Mouse (Mus musculus): Measurements from ENCODE around the gene Armh3. TPM values are rescaled to one million over a fixed set of nuclear protein-coding genes. Genes with fewer than 3 reads are reported as not detected.
"Not testable (repeated sequence)": the region's sequence is repeated elsewhere in the genome, so short reads cannot be mapped to it uniquely, and the experiment has no call there.

The Armh3 gene
- total RNA-seq, 2 experiments from 2014 or later = 16.7 to 17.2 TPM

DNA sequence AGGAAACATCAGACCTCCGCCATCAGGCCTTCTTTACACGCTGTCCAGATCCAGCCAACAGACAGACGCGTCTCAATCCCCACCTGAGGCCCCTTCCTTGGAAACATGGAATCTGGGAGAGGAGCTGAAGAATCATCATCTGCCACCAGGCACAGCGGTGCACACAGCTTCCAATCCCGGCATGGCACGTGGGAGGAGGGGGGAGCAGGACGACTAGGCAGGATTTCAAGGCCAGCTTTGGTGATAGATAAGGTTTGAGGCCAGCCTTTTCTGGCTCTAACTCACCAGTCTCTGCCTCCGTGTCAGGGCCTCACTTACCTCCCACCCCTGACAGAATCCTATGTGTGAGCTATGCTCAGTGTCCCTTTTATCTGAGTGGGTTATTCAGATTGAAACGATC is 162.8 kb downstream of the Armh3 start:
- DNase-seq = peak in 1 of 2 experiments; percentile 61
- intact Hi-C loops (cut with DNase I) = no loop called here

GRCm38 (mm10) chr19:45833665-45834064 is 164.6 kb downstream of the Armh3 start:
- DNase-seq = no peak
- intact Hi-C loops (cut with DNase I) = no loop called here

DNA sequence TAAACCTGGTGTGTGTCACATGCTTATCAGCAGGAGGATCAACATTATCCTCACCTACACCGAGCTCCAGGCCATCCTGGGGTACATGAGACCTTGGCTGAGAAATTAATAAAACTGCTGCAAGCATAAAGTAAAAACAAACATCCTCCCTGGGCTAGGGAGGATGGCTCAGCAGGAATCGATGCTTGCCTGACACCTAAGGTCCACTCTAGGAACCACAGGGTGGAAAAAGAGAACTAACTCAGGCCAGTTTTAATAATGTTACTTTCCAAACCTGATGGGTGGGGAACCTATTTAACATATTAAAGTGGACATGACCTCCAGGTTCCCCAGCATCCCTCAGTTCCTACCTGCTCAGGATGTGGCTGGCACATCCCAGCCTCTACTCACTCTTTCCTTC is 167.6 kb downstream of the Armh3 start:
- no peak for DNase-seq
- intact Hi-C loops (cut with DNase I) = loop anchor here (2.0 kb wide), 1 partner anchor 18 kb away; no protein-coding TSS in a partner anchor

- DNase-seq = no peak
- intact Hi-C loops (cut with DNase I) = loop anchor here (5.0 kb wide), 1 partner anchor 85 kb away; no protein-coding TSS in a partner anchor
Observed at GRCm38 (mm10) chr19:45827736-45828135, 170.6 kb downstream of the Armh3 start.

- intact Hi-C loops (cut with DNase I) = loop anchor here (5.0 kb wide), 1 partner anchor 85 kb away; no protein-coding TSS in a partner anchor
- no peak for DNase-seq
Observed at GRCm38 (mm10) chr19:45827125-45827524, 171.2 kb downstream of the Armh3 start.

GRCm38 (mm10) chr19:45826146-45826545 is 172.1 kb downstream of the Armh3 start:
- intact Hi-C loops (cut with DNase I) = loop anchor here (5.0 kb wide), 1 partner anchor 86 kb away; no protein-coding TSS in a partner anchor
- peak; percentile 45 to 64 for DNase-seq

DNA sequence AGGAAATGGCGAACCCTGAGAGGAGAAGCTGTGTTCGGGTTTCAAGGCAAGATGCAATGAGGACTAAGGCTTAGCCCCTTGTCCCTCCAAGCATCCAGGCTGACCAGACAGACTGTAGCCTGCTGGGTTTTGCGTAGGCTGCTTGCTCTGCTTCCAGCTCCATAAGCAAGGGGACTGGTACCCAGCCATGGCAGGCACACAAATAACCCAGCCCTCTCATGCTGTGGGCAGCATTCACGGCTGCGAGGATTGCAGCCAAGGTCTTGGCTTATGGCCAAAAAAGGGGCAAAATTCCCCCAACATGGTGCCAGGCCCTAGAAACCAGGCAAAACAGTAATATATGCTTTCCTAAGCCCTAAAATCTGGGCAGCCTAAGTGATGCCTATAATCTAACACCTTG is 176.5 kb downstream of the Armh3 start:
- DNase-seq = no peak
- intact Hi-C loops (cut with DNase I) = no loop called here

DNA sequence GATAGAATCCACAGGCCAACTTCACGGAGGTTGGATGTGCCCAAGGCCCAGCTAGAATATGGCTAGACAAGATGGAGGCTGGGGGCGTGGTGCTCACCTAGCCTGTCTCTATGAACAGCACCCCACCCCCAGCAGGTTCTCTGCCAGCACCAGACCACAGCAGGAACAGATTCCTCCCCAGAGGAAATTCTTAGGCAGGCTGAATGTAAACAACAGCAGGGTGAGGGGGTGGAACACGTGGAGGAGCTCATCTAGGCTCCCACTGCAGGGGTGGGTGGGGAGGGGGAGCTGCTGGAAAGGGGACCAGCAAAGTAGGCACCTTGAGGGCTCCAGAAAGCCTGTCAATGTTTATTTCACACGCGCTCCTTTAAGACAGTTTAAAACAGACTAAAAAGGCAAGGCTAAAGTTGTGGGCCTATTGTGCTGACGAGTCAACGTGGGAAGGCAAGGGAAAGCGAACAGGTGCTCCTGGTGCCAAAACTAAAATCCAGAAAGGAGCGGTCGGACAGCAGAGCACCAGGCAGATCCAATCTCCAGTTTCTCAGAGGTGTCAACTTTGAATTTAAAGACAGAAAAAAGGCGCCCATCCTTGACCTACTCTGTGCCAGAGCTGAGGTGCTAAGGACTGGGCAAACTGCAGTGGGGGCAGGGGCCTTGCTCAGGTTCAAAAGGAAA is 180.3 kb downstream of the Armh3 start:
- DNase-seq = no peak
- intact Hi-C loops (cut with DNase I) = no loop called here

- DNase-seq = no peak
- intact Hi-C loops (cut with DNase I) = no loop called here
Observed at GRCm38 (mm10) chr19:45816727-45817126, 181.6 kb downstream of the Armh3 start.

DNA sequence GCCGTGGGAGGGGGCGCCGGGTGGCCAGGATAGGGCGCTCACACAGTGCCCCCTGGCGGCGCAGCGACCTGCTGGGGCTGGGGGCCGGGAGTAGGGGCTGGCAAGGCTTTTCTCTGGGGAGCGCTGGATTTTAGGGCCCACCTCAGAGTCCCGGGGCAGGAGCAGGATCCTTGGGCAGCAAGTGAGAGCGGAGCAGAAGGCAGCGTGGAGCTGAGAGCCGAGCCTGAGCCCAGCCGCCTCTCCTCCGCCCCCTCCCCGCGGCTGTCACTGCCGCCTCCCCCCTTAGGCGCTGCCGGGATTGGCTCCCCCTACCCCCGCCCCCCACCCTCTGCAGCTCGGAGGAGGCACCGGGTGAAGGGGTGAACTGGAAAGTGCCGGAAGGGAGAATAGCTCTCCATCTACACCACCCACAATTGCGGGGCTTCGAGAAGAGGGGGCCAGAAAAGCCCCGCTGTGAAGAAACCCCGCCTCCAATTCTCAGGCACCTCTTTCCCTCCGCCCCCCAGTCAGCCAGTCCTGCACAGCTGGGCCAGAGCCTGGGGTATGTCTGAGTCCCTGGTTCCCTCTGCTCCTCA is 182.4 kb downstream of the Armh3 start, which contains the start of gene Kcnip2:
Kcnip2 (minus strand) TSS at position 231 of the 575 bp plus-strand sequence.
- intact Hi-C loops (cut with DNase I) = no loop called here
- DNase-seq = peak; percentile 52 to 57

- intact Hi-C loops (cut with DNase I) = no loop called here
Observed at GRCm38 (mm10) chr19:45815170-45815569, 183.1 kb downstream of the Armh3 start.

DNA sequence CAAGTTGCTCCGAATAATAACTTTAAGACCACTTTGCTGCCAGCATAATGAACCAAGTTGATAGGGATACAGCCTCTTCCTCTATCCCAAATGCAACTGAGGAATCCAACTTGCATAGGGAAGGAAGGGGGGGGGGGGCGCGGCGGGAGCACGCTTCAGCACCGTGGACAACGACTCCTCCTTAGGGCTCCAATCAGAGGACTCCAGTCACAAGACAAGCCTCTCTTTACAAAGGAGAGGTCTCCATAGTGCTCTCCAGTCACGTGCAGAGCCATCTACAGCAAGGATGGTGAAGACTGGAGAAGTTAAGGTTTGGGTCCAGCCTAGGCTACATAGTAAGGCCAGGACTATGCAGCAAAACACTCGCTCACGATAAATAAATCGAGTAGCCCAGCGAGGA is 184.5 kb downstream of the Armh3 start:
- intact Hi-C loops (cut with DNase I) = loop anchor here (2.0 kb wide), 3 partner anchors 17 to 201 kb away; no protein-coding TSS in a partner anchor
- DNase-seq = no peak

More at GRCm38 (mm10) chr19:45815170-45815569, 183.1 kb downstream of the Armh3 start:
- DNase-seq = no peak

GRCm38 (mm10) chr19:45813263-45813662 is 185.0 kb downstream of the Armh3 start:
- intact Hi-C loops (cut with DNase I) = loop anchor here (2.0 kb wide), 3 partner anchors 18 to 202 kb away; no protein-coding TSS in a partner anchor
- peak; percentile 86 to 92 for DNase-seq

DNA sequence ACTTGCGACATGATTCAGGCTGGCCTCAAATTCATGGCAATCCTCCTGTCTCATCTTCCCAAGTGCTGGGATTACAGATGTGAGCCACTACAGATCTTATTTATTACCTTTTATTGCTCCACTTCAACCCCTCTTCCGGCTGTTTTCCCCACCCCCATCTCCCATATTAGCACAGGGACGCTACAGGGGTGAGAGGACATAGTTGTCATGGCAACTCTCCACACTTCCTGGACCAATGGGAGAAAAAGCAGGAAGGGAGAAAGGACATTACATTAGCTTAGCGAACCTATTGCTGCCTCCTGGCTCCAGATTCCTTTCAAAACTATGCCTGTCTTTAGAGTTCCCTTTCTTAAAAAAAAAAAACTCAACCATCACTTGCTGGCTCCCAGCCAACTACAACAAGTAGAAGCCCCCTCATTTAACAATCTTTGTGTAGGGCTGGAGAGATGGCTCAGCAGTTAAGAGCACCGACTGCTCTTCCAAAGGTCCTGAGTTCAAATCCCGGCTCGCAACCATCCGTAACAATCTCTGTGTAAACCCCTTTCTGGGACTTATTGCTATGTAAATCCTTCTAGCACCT is 185.5 kb downstream of the Armh3 start:
- DNase-seq = no peak
- intact Hi-C loops (cut with DNase I) = loop anchor here (2.0 kb wide), 3 partner anchors 18 to 202 kb away; no protein-coding TSS in a partner anchor

DNA sequence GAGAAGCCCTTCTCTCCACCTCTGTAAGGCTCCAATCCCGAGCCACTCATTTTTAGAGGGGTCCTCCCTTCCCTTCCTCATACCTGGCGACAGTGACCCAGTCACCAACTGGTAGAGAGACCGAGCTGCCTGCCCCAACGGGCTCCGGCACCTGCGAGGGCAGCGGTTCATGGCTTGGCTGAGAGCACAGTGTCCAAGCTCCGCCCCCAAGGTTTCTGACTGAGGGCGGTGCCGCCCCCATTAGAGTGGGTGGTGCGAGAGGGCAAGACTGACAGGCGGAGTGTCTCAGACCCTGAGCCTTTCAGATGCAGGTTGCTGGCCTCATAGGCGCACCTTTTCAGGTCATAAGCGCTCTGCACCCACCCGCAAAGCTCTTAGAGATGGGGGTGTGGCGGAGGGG is 186.2 kb downstream of the Armh3 start:
- intact Hi-C loops (cut with DNase I) = loop anchor here (2.0 kb wide), 3 partner anchors 19 to 203 kb away; no protein-coding TSS in a partner anchor
- no peak for DNase-seq

DNA sequence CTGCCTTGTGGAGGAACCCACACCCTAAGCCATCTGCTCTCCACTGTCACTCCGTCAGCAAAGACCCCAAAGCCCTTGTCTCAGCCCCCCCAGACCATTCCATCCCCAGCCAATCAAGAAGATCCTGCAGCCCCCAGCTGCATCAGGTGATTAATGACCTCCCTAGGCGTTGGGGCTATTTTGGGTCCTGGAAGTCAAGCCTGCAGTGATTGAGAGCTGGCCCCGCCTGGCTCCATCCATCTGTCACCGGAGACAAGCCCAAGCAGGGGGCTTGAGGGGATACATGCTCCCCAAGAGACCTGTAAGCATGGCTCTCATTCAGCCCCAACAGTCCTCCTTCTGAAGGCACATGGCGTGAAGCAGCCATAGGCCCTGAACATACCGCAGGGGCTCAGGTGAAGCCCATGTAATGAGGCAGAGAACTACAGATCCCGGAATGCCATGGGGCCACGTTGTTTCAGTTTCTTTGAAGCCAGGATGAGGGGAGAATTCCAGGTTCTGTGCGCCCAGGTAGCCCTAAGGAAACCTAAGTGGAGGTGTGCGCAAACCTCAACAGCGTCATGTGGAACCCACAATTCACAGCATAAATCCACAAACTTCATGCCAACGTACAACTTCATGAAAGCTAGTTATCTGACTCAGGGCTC is 187.1 kb downstream of the Armh3 start:
- intact Hi-C loops (cut with DNase I) = no loop called here
- no peak for DNase-seq

GRCm38 (mm10) chr19:45807732-45808131 is 190.6 kb downstream of the Armh3 start:
- intact Hi-C loops (cut with DNase I) = no loop called here
- no peak for DNase-seq

DNA sequence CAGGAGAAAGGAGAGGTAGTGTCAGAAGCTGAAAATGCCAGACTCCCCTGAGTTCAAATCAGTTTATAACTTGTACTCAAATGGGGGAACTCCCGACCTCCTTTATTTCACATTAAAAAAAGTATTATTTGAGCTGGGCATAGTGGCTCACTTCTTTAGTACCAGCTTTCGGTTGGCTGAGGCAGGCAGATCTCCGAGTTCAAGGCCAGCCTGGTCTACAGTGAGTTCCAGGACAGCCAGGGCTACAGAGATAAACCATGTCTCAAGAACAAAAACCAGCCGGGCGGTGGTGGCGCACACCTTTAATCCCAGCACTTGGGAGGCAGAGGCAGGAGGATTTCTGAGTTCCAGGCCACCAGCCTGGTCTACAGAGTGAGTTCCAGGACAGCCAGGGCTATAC is 192.5 kb downstream of the Armh3 start:
- intact Hi-C loops (cut with DNase I) = loop anchor here (2.0 kb wide), 2 partner anchors 147 to 209 kb away; no protein-coding TSS in a partner anchor
- DNase-seq = not testable (repeated sequence)

- intact Hi-C loops (cut with DNase I) = loop anchor here (2.0 kb wide), 2 partner anchors 148 to 210 kb away; no protein-coding TSS in a partner anchor
Observed at GRCm38 (mm10) chr19:45804593-45805368, 193.5 kb downstream of the Armh3 start.

DNA sequence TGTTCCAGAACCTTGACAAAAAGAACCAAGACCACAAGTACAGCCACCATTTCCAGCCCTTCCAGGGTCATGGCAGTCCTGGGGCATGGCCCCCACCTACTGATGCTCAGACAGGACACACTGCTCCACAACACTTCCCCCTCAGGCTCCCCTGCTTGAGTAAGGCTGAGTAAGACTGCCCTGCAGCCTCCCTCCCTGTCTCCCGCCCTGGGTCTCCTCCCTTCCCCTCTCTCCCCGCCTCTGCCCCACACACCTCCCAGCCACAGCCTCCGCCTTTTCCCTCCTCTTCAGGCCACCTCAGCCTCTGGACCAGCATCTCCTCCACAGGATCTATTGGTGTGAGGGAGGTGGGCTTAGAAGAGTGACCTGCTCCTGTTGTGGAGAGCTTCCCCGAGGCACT is 194.9 kb downstream of the Armh3 start:
- DNase-seq = no peak
- intact Hi-C loops (cut with DNase I) = no loop called here

More at GRCm38 (mm10) chr19:45804593-45805368, 193.5 kb downstream of the Armh3 start:
- peak; percentile 45 to 50 for DNase-seq
